Mouse (Mus musculus) 3T3-L1 (cell line): ENCODE data around the gene Zfp992.
"Not testable (repeated sequence)": the region's sequence is repeated elsewhere in the genome, so short reads cannot be mapped to it uniquely, and the experiment has no call there.

Source experiments
- DNase-seq: peaks from one replicate; pipeline ENCODE4 v3.0.0-alpha.2; 2015; ENCODE audit warnings: low read depth, low spot score

The Zfp992 gene

GRCm38 (mm10) chr4:146474716-146475676 is 26.2 kb downstream of the Zfp992 start:
- DNase-seq = not testable (repeated sequence)

- not testable (repeated sequence) for DNase-seq
These were observed 27.4 kb downstream of the Zfp992 start for GRCm38 (mm10) chr4:146476260-146476659.

DNA sequence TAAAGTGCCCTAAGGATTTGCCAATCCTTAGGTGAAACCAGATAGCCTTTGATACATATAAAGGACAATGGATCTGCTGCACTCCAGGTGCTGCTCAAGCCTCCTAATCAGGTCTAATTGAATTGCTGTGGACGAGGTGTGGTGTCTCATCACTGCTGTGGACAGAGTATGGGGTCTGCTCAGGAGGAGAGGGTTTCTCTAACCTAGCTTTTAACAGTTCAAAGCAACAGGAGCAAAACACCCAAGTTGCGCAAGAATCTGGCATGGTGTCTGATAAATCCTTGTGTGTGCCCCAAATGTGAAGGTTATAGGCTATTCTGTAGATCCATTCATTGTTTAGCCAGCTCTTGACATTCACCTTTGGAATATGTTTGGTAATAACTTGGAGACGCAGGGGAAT is 28.1 kb downstream of the Zfp992 start:
- not testable (repeated sequence) for DNase-seq

GRCm38 (mm10) chr4:146480376-146481096 is 31.7 kb downstream of the Zfp992 start:
- not testable (repeated sequence) for DNase-seq

DNA sequence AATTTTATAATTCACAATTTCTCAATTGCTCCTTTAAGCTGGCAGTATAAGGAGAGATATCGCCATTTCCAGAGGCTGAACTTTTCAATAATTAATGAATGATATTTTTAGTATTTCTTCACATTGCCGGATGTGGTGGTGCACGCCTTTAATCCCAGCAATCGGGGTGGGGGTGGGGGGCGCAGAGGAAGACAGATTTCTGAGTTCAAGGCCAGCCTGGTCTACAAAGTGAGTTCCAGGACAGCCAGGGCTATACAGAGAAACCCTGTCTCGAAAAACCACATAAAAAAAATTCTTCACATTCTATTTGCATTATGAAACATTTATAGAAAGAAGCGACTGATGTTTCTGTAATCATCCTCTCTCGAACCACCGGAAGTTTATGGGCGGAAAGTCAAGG is 33.7 kb downstream of the Zfp992 start:
- not testable (repeated sequence) for DNase-seq

DNA sequence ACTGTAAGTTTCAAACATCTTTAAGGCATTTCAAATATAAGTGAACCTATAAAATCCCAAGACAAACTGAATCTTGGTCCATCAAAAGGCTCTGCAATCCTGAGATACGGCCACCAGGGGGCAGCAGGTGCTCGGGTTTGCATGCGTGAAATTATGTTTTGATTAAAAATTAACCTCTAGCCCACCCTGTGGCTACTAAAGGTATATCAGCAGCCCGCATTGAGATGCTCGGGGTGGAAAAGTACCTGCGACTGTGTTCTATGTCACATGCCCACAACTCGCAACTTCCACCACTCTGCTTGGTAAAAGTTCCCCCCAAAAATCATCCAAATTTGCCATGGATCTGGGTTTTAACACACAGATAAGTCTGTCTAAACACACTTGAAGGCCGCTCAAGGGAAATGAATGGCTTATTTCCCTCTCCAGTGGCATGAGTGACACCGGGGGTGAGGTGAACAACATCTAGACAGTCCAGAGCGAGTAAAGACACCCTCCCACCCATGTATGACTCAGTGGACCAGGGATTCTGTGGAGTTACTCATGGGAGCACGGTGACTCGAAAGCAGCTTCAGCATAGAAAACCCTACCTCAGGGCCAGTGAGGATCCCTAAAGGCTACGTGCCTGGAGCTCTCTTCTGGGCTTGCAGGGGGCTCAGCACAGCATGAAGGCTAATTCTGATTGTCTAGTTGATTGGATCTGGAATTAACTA is 34.9 kb downstream of the Zfp992 start:
- not testable (repeated sequence) for DNase-seq

DNA sequence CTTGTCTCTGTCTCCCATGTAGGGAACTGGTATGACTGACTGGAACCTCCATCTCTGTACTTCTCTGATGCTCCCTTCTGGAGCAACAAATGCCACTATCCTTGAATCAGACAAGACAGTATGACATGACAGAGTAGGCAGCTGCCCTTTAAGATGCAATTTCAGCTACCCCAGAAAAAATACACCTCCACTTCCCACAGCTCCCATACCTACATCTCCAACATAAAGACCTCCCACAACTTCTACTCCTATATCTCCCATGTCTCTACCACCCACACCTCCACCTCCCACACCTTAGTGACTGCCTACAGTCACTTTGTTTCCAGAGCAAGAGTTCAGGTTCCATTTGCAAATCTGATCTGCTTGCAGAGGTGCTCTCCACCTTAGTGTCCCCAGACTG is 35.9 kb downstream of the Zfp992 start:
- not testable (repeated sequence) for DNase-seq

DNA sequence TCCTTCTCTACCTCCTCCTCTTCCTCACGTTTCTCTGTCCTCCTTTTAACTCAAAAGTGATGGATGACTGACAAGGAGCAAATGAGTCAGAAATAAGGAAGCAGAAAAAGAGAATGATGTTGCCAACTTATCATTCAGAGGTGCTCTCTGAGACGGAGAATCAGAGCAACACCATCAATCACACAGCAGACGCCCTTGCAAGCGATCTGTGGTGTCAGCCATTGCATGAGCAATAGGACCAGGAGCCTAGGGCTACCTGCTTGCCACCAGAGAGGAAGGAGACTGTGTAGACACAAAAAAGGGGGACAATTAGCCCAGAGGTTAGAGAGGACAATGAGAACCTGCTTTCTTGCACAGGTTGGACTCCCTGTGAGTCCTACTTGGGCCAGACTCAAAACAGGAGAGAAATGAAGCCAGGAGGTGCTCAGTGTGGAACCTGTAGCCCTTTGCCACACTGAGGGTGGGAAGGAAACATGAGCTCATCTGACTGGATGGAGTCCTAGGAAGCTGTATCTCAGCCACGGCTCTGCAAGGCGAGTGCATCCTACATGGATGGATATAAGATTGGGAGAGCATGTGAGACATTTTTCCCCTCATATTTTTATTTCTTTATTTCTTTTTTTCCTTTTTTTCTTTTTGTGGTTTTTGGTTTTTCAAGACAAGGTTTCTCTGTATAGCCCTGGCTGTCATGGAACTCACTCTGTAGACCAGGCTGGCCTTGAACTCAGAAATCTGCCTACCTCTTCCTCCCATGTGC is 36.5 kb downstream of the Zfp992 start:
- DNase-seq = not testable (repeated sequence)

GRCm38 (mm10) chr4:146486753-146487152 is 37.9 kb downstream of the Zfp992 start:
- not testable (repeated sequence) for DNase-seq

DNA sequence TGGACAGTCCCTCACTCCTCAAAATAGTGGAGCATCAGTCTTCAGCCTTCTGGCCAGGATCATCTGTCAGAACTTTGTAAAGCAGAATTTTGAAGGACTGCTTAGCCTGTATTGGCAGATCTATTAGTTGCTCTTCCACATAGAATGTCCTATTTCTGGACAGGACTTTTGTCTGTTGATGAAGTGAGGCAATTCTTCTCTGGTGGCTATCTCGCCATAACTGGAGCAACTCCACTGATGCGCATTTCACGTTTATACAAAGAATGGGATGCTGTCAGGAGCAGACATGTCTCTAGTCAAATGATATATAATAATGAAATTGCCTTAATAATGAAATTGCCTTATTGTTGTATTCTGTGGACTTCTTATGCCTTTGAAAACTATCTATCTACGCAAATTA is 40.4 kb downstream of the Zfp992 start:
- not testable (repeated sequence) for DNase-seq

DNA sequence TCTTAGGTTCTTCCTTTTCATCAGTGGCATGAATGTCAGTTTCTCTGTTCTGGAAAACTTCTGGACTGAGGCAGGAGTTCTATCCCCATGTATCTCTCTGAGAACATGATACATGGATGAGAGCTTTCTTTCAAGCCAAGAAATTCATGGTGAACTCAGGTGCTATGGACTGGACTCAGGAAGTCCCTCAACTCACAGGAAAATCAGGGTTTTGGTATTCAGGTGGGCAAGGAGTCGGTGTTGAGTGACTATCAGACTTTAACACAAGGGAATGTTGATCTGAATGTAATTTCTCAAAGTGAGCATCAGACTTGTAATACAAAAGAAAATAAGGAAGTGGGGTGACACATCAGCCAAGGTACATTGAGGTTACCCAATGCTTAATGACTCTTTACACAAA is 43.2 kb downstream of the Zfp992 start:
- not testable (repeated sequence) for DNase-seq

GRCm38 (mm10) chr4:146492439-146492838 is 43.6 kb downstream of the Zfp992 start:
- DNase-seq = no peak

DNA sequence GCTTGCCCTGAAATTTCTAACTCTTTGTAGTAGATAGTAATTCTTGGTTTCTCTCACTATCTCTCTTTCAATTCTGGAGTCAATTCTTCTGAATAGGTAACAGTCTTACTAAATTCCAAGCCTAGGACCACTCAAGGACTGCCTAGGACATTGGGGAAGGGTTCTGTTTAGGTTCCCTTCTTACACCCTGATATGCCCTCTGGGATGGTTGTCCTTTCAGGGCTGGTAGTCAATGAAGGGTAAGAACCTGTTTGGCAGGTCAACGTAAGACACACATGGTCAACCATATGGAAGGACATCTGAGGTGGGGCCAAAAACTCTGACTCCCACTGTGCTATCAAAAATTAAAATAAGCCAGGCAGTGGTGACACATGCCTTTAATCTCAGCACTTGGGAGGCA is 44.0 kb downstream of the Zfp992 start:
- DNase-seq = no peak

DNA sequence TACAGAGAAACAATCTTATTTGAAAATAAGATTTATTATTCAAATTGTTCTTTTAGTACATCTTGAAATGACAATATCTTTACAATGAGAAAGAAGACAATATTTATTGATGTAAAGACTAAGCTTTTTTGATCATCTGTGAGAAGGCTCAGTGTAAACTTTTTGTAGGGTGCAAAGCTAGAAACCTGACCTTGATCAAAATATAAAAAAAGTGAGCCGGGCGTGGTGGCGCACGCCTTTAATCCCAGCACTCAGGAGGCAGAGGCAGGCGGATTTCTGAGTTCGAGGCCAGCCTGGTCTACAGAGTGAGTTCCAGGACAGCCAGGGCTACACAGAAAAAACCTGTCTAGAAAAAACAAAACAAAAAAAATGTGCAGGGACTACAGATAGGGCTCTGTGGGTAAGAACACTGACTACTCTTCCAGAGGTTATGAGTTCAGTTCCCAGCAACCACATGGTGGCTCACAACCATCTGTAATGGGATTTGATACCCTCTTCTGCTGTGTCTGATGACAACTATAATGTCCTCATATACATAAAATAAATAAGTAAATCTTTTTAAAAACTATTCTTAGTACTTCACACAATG is 44.6 kb downstream of the Zfp992 start:
- not testable (repeated sequence) for DNase-seq

GRCm38 (mm10) chr4:146494980-146495379 is 46.2 kb downstream of the Zfp992 start:
- no peak for DNase-seq

DNA sequence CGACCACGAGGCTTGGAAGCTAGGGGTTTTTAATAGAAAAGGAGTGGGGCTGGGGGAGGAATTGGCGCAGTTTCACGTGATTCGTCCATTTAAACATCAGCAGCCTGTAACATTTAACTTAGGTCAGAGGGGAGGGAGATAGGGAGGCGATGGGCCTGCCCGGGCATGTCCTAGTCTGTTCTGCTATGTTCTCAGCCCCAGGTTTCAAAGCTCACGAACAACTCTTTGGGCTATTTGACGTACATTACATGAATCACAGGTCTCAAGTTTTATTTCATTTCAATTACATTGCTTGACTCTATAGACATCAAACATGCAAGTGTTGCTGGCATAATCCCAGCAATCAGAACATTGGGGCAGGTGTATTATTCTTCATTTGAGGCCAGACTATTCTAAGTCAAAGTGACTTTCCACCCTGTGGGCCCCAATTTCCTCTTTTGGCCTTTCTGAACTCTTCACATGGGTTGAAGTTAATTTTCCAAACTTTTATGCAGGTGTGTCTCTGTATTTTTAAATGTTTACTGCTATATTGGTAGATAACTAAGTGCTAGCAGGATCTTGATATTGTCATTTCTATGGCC is 49.0 kb downstream of the Zfp992 start:
- not testable (repeated sequence) for DNase-seq

DNA sequence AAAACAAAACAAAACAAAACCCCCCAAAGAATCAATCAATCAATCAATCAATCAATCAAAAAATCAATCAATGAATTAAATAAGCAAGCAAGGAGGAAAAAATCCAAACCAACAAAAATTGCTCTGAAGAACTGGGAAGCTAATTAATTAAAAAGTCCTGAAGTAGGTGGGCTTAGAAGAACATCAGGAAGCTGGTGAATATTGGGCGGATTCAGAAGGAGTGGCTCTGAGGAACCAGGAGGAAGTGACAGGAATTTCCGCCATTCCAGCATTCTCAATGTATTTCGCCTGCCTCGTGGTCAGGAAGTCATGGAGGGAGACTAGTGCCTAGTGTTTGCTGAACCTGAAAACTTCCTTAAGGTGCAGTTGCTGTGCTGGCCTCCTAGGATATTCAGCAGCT is 52.9 kb downstream of the Zfp992 start, which contains the start of gene Zfp981:
Zfp981 (plus strand) TSS at position 301 of the 400 bp plus-strand sequence.
- DNase-seq = not testable (repeated sequence)

GRCm38 (mm10) chr4:146509029-146509428 is 60.2 kb downstream of the Zfp992 start:
- not testable (repeated sequence) for DNase-seq

GRCm38 (mm10) chr4:146511871-146512270 is 63.0 kb downstream of the Zfp992 start:
- DNase-seq = not testable (repeated sequence)

DNA sequence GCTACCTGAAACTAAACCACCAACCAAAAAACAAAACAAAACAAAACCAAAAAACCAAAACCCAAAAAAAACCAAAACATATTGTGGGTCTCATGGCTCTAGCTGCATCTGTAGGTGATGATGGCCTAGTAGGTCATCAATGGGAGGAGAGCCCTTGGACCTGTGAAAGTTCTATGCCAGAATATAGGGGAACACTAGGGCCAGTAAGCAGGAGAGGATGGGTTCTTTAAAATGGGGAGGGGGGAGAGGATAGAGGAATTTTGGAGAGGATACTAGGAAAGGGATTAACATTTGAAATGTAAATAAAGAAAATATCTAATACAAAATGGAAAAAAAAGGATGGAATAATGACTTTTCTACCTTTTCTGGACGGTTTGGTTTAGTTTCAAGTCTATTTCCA is 67.7 kb downstream of the Zfp992 start:
- DNase-seq = no peak
